Mouse (Mus musculus) ES-Bruce4 (cell line): Measurements from ENCODE around the gene Cmpk1.

Experiments used
- CTCF ChIP-seq: IDR thresholded peaks from one replicate; pipeline ENCODE4 v1.8.1; 2011; ENCODE audit warnings: low read depth, low read length
- EP300 ChIP-seq: IDR thresholded peaks from 2 replicates; pipeline ENCODE4 v1.6.1; 2011; ENCODE audit warnings: low read depth, low read length; ENCODE audit not compliant: insufficient read depth
- POLR2A ChIP-seq: IDR thresholded peaks from one replicate; pipeline ENCODE4 v1.8.1; 2011; ENCODE audit warnings: low read length; ENCODE audit not compliant: insufficient read depth

- TF ChIP-seq POLR2A: no peak
- no peak for TF ChIP-seq EP300
- TF ChIP-seq CTCF: no peak
Measured at GRCm38 (mm10) chr4:115014276-115014675, 27.2 kb upstream of the Cmpk1 start.
